Mouse (Mus musculus) heart, postnatal 36 days (tissue): ENCODE data around the gene Ptprq. TPM values are rescaled to one million over a fixed set of nuclear protein-coding genes. Genes with fewer than 3 reads are reported as not detected.

Source experiments
- DNase-seq, 2 experiments: peaks; one replicate each; pipeline ENCODE4 v3.0.0; 2021 to 2022
- intact Hi-C: fragments of 180-260 bp; cut with DNase I; formaldehyde crosslinking; loops from one replicate; pipeline ENCODE4 v1.15.1; 2025
- total RNA-seq, 2 experiments: library from RNA; stranded (reverse); gene quantifications; 2 replicates each; pipeline ENCODE4 v1.2.3; 2021

Gene Ptprq
- total RNA-seq: under 1 TPM; 0.08 to 0.14 TPM

DNA sequence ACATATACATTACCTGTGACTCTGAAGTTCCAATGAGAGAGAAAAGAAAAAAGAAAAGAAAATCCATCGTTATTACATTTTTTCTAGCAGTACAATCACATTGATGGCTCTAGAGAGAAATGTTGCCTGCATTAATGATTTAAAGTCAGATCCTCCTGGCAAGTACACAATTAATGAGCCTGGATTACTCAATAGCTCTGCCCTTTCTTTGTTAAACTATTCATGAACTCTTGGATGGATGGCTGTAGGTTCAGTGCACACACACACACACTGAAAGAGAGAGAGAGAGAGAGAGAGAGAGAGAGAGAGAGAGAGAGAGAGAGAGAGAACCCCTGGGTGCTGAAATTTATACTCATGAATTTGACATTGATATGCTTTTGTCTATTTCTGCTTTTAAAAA, at the start of gene Ptprq:
TSS of gene Ptprq (minus strand) at position 246 of the 400 bp plus-strand sequence.
- no peak for DNase-seq
- intact Hi-C loops: no loop called here

DNA sequence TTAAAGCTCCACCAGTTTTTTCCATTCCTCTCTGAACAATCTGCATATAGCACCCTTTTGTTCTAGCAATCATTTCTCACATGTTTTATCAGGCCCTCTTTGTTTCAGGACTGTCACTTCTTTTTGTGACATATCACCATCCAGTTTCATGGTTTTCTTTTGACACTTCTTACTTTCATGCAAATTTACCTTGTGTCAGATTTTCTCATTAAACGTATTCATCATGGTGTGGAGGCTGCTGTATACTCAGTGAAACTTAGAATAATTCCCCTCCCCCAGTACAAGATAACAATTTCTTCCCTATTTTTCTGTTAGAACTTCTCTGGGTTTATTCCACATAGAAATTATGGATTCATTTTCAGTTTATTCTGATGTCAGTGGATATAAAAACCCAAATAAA, 39.8 kb upstream of the Ptprq start:
- DNase-seq: no peak
- intact Hi-C loops: no loop called here

- no peak for DNase-seq
- intact Hi-C loops: no loop called here
Measured at GRCm38 (mm10) chr10:107753471-107753870, 33.6 kb upstream of the Ptprq start.

GRCm38 (mm10) chr10:107752351-107753143, 32.7 kb upstream of the Ptprq start:
- DNase-seq: no peak
- intact Hi-C loops: no loop called here

DNA sequence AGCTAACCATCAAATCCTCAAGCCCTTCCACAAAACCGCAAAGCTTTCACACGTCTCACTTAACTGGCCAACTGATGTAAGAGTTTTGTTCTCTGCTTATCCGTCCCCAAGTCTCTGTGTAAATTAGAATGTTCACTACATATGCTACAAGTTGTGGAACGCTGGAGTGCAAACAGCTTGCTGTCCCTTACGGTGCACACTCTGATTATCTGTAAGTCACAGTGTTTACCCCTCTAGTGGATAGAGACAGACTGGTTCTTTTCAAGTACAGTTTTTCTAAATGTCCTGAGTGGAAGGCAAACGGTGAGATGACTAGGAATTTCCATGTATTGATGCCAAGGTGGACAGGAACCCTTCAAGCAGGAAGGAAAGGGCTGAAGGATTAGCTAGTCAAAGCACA, 32.1 kb upstream of the Ptprq start:
- DNase-seq: no peak
- intact Hi-C loops: loop anchor here (2.0 kb wide), 1 partner anchor 309 kb away; no protein-coding TSS in a partner anchor

DNA sequence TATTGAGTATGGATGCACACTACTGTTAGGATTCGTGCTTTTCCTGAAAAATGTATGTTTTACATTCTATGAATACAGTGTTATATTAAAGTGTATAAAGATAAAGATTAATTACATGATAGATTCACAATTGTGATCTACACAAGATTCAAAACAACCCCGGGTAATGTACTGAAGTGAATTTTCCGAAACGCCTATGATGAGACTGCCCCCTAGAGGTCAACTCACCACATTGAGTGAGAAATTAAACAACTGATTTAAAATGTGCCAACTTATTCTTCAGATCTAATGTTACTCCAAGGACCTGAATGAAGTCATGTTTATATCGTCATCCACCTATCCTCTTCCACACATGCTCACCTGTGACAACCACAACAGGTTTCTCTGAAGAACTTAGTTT, 27.7 kb upstream of the Ptprq start:
- peak in 1 of 2 experiments; percentile 17 for DNase-seq

DNA sequence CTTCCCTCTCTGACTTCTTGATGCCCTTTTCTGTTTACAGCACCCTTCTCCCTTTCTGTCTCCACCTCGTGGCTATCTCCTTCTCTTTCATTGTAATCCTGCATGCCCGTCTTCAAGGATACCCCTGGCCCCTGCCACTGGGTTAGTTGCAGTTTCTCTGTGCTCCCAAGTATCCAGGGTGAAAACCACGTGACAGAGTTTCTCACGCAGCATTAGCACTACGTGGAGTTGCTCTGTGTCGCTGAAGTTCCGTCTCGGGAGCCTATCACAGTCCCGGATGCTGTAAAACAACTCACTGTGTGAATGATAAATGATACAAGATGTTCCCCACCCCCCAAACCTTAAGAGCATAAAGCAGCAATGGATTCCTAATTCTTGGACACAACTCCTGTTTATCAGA, 26.9 kb upstream of the Ptprq start:
- intact Hi-C loops: no loop called here
- no peak for DNase-seq

More for the DNA sequence above, 27.7 kb upstream of the Ptprq start:
- intact Hi-C loops: no loop called here

DNA sequence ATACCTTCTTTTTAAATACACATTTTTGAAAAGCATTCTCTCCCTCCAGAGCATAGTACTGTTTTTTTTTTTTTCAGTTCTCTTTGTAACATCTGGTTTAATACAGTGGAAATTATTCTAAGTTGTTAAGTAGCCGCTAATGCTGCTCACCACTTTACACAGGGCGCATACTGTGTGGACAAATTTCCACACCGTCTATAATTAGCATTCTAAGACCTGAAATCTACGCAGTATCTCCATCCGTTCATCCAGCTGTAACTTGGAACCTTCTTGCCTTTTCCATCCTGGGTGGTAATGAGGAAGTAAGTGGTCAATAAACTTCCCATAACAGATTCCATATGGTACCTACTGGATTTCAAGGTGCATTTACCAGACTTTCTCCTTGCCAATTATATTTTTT, 20.0 kb upstream of the Ptprq start:
- intact Hi-C loops: no loop called here
- no peak for DNase-seq

DNA sequence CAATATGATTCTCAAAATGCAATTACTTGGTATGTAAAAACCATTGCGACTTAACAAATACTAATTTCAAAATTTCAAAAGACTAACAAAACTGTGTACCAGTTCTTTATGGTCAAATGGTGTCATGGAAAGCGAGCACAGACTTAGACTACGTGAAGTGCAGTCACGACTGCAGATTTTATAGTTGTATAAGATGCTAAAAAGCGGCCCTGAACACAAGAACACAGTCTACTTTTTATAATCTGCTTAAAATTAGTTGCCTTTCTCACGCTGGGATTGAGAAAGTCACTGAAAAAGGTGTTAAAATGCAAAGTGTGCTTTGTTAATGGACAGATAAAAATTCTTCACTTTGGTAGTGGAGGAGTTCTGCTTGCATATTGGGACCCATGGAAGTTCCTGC, 17.9 kb upstream of the Ptprq start:
- DNase-seq: no peak
- intact Hi-C loops: no loop called here

- DNase-seq: no peak
- intact Hi-C loops: no loop called here
Measured at GRCm38 (mm10) chr10:107735448-107735847, 15.6 kb upstream of the Ptprq start.

DNA sequence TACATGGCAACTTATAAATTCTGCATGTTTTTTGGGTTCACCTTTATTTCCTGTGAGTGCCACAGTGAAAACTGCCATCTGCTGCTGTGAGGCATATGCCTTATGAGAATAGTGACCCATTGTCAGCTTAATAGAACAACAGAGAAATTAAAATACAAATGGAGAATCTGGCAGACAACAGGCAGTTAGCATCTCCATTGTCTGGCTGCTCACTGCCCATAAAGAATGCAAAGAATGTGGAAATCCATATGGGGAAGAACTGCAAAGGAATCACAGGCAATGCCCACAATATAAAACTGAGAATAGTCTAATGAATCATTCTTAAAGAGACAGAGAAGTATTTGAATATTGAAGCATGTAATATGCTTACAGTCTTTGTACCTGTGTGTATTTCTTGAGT, 14.5 kb upstream of the Ptprq start:
- intact Hi-C loops: no loop called here
- no peak for DNase-seq

DNA sequence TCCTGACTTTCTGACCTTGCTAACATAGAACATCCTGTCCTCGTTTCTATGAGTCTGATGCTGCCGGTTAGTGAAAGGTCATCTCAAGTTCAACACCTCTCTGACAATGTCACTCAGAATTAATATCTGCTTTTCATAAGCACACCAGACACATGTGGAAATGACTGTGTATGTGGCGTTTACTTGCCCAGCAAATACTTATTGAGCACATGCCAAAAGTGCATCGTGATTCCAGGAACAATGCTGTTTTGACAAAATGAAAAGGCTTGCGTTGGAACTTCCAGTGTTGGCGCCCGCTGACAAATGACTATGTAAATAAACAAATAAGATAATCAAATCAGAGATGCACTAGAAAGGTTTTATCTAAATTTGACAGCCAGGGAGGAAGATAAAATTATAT, 5.8 kb upstream of the Ptprq start:
- no peak for DNase-seq
- intact Hi-C loops: no loop called here

DNA sequence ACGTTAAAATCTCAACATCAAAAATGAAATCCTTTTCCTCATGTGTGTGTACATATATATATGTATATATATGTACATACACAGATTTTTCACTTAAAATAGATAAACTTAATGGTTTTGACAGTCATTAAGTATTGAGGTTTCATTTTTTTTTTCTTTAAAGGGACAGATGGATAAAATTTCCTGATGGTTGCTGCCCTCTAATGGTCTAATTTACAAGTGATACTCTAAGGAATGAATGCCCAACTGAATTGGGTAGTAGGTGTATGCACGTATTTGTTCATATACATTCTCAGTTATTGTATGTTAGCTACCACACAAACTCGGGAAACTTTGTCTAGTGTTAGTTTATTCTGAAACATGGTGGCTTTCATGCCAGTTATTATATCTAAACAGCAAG, 15.4 kb downstream of the Ptprq start:
- DNase-seq: no peak
- intact Hi-C loops: loop anchor here (1.0 to 5.0 kb wide), 2 partner anchors 261 to 772 kb away; no protein-coding TSS in a partner anchor

- DNase-seq: no peak
- intact Hi-C loops: loop anchor here (5.0 kb wide), 1 partner anchor 769 kb away; no protein-coding TSS in a partner anchor
Measured at GRCm38 (mm10) chr10:107700944-107701343, 18.9 kb downstream of the Ptprq start.

DNA sequence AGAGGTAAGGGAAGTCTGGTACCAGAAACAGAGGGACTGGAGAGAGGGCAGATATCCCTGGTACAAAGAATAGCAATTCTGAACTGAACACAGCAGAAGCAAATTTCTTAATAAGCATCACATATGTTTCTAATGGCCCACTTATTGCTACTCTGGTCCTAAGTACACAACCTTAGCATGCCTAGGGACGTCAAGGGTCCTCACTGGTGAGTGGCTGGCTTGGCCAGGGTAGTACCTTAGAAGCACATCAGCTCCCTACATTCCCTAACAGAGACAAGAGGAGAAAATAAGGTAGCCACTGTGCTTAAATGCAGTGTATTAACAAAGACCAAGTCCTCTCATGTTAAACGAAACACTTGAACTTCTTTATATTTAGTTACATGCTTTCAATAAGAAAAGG, 21.1 kb downstream of the Ptprq start:
- DNase-seq: no peak
- intact Hi-C loops: no loop called here

- DNase-seq: no peak
- intact Hi-C loops: no loop called here
Measured at GRCm38 (mm10) chr10:107697177-107697576, 22.7 kb downstream of the Ptprq start.

- intact Hi-C loops: no loop called here
Measured at GRCm38 (mm10) chr10:107687382-107687781, 32.5 kb downstream of the Ptprq start.

GRCm38 (mm10) chr10:107675994-107676393, 43.9 kb downstream of the Ptprq start:
- DNase-seq: no peak
- intact Hi-C loops: no loop called here

More at GRCm38 (mm10) chr10:107687382-107687781, 32.5 kb downstream of the Ptprq start:
- no peak for DNase-seq

DNA sequence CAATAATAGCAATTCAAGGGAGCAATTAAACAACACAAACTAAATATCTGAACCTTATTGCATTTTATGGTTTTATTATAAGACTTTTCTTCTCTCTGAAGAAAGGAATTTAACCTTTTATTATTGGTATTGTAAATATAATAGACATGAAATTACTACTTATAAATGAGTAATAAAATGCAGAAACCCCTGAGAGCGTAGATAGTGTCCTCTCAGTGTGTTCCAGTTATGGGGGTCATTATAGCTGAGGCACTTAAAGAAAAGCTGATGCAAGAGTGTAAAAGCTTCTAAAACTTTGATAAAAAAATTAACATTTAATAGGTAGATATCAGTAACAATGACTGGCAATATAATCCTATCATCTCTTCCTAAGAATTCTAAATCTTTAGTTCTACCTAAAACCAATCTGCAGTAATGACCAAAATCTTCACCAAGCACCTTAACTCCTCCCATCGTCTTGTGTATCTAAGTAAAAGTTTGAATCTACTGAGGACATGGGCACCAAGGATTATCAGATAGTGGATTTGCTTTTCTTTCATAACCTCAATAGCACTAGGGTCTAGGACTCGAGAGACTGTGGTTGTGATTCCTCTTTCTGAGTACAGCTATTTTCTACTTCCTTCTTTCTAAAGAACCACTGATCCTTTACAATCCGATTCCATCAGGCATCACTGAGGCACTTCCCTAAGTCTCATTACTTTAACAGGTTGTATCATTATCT, 51.3 kb downstream of the Ptprq start:
- intact Hi-C loops: no loop called here
- DNase-seq: no peak

- peak; percentile 11 to 17 for DNase-seq
- intact Hi-C loops: no loop called here
Measured at GRCm38 (mm10) chr10:107662372-107663065, 57.3 kb downstream of the Ptprq start.

DNA sequence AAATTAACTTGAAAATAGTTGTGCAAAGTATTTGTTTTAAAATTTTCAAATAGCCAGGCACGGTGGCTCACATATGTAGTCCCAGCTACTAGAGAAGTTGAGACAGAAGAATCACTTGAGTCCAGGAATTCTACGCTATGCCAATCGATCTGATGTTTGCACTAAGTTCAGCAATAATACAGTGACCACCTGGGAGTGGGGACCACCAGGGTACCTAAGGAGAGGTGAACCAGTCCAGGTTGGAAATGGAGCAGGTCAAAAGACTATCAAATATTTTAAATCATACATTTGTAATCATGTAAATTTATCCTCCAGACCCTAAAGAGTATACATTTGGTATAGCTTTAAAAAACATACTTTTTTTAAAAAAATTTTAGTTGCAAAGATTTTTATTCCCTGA, 57.9 kb downstream of the Ptprq start:
- intact Hi-C loops: no loop called here
- no peak for DNase-seq
